Mouse (Mus musculus) CD4-positive, CD25-positive, alpha-beta regulatory T cell, adult 4 months (primary cell): ENCODE data around the gene Stn1. TPM values are rescaled to one million over a fixed set of nuclear protein-coding genes. Genes with fewer than 3 reads are reported as not detected.
"Not testable (repeated sequence)": the region's sequence is repeated elsewhere in the genome, so short reads cannot be mapped to it uniquely, and the experiment has no call there.

Experiments used
- ATAC-seq: one replicate; pipeline ENCODE4 v1.8.0; 2017
- polyA plus RNA-seq, 2 experiments: library from polyadenylated mRNA; unstranded; fragments of 100-300 nt; shearing (Covaris generic); gene quantifications; one replicate each; pipeline ENCODE4 v1.2.1; 2017

Stn1 gene
- 10 to 100 TPM; 37.8 to 49.1 TPM for polyA plus RNA-seq

GRCm38 (mm10) chr19:47537300-47537792, at the start of gene Stn1:
Stn1 (minus strand) TSS chr19:47537507.
- peak; percentile 81 for ATAC-seq

DNA sequence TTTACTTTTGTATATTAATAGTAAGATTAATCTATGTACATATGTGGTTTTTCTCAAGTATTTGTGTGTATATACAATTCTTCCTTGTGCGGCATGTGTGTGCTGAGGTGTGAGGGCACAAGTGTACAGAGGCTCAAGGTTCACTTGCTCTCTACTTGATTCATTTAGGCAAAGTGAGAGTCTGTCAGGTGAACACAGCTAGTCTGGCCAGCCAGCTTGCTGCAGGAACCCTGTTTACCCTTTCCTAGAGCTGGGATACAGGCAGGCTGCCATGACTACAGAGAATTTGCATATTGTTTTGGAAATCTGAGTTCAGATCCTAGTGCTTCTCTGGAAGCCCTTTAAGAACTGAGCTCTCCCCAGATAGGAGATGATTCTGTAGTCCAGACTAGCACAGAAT, 49.7 kb upstream of the Stn1 start:
- no peak for ATAC-seq

DNA sequence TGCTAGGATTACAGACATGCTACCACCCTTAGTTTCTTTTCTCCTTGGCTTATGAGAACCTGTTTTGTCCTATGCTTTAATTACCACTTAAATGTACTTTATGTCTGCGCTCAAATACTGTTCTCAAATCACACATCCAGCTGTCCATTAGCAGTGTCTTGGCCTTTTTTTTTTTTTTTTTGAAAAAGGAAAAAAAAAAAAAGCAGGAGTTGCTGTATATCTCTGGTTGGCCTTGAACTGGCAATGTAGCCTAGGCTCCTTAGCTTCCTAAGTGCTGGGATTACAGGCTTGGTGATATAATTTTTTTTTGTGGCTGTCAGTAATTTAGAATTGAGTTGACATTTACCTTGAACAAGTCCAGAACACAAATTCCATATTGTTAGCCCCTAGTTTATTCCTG, 48.5 kb upstream of the Stn1 start:
- no peak for ATAC-seq

- peak; percentile 30 for ATAC-seq
Observed at GRCm38 (mm10) chr19:47579788-47580631, 42.7 kb upstream of the Stn1 start.

- peak; percentile 75 for ATAC-seq
Observed at GRCm38 (mm10) chr19:47579225-47579787, 42.0 kb upstream of the Stn1 start, which contains the start of gene Slk. Slk (plus strand) TSS chr19:47579678.

GRCm38 (mm10) chr19:47578581-47579224, 41.4 kb upstream of the Stn1 start:
- ATAC-seq: peak; percentile 7

DNA sequence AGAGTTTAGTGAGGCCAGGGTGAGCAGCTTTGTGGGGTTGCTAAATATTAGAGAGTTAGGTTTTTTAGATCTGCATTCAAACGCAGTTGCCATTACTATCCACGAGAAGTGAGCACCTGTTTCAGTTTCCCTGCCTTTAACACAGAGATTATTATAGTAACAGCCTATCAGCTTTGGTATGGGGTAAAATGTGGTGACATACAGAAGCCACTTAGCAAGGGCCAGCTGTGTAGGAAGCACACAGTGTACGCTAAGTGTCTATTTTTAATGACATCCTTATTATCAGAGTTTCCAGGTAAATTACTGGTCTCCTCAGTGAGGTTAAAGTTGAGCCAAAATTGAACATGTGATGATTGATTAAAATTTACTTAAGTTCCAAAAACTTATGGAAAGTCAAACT, 36.4 kb upstream of the Stn1 start:
- ATAC-seq: no peak

GRCm38 (mm10) chr19:47571981-47572380, 34.7 kb upstream of the Stn1 start:
- ATAC-seq: not testable (repeated sequence)

GRCm38 (mm10) chr19:47570042-47570441, 32.7 kb upstream of the Stn1 start:
- no peak for ATAC-seq

DNA sequence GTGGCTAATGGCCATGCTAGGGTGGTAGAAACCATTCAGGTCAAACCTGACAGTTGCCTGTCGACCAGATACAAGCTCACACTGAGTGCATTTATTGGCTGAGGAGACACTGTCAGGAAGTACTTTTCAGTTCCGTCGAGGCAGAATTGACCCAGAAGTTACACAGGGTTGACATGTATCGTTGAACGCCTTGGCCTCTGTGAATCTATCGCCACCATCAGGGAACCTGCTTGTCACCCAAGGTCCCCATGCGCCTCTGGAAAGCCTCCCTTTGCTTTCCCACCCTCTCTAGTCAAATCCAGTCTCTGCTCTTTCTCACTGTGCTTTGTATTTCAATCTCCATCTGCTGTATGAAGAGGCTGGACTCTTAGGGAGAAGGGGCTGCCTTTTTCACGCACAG, 28.7 kb upstream of the Stn1 start:
- ATAC-seq: no peak

GRCm38 (mm10) chr19:47565031-47565654, 27.8 kb upstream of the Stn1 start:
- ATAC-seq: no peak

- ATAC-seq: no peak
Observed at GRCm38 (mm10) chr19:47563715-47564114, 26.4 kb upstream of the Stn1 start.

- no peak for ATAC-seq
Observed at GRCm38 (mm10) chr19:47561996-47562441, 24.7 kb upstream of the Stn1 start.

GRCm38 (mm10) chr19:47560544-47561161, 23.3 kb upstream of the Stn1 start:
- ATAC-seq: no peak

GRCm38 (mm10) chr19:47559751-47560512, 22.6 kb upstream of the Stn1 start:
- ATAC-seq: no peak

DNA sequence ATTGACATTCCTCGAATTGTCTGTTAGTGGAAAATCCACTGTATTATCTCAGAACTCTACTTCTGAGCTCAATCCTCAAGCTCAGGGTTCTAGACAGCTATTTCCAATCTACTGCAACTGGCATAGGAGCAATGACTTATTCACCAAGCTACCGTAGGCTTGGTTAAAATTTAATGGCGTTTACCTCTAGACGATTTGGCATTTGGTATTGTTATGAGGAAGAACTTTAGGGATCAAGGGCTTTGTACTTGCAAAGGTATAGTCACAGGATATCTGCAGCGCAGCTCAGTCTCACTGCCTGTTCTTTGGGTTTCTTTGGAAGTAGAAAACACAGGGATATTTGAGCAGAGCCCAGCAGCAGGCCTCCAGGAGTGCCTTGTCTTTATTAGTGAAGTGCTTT, 21.8 kb upstream of the Stn1 start:
- no peak for ATAC-seq

GRCm38 (mm10) chr19:47549584-47549983, 12.3 kb upstream of the Stn1 start:
- no peak for ATAC-seq

- no peak for ATAC-seq
Observed at GRCm38 (mm10) chr19:47549174-47549573, 11.9 kb upstream of the Stn1 start.

GRCm38 (mm10) chr19:47548432-47549076, 11.2 kb upstream of the Stn1 start:
- no peak for ATAC-seq

- ATAC-seq: no peak
Observed at GRCm38 (mm10) chr19:47545528-47545927, 8.2 kb upstream of the Stn1 start.

- no peak for ATAC-seq
Observed at GRCm38 (mm10) chr19:47545055-47545454, 7.7 kb upstream of the Stn1 start.
